ENCODE assay signal across 25 mouse cellular contexts in the genomic region with DNA sequence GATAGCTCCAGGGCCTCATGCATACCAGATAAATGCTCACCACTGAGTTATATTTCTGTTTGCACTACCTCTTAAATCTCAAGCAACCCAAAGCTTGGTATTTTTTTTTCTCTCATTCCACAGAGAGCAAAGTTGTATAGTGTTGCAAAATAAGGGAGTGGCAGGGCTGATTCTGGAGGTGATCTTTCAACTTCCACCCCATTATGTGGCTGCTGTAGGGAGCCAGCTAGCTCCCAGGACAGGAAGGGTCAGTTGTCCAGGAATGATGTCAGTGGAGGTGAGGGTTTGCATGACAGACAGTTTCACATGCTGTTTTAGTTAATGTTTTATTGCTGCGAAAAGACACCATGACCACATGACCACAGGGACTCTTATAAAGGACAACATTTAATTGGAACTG.
"Had no signal": no experiment of that assay in that cellular context is flagged by ENCODE, and none has a peak within 500 bp of the region (broad histone marks: within the 10 kb centered on the region; RNA-seq: fewer than 3 reads in every experiment).

No protein-coding gene starts in this region.

- DNase-seq: gastrocnemius, postnatal 14 days; gastrocnemius, postnatal 36 days; heart, adult 11 months; heart, adult 2 months; heart, postnatal 14 days; heart, postnatal 36 days; kidney, adult 18-20 months; kidney, adult 8-10 months; kidney, postnatal 10 days; kidney, postnatal 25 days; kidney, postnatal 4 days; layer of hippocampus, adult 9-11 months; layer of hippocampus, postnatal 36 days; left cerebral cortex, postnatal 4 days; liver, embryonic 13.5 days had no signal

- H3K4me1 ChIP-seq: heart, embryonic 13.5 days; heart, embryonic 15.5 days; hindbrain, embryonic 13.5 days; hindbrain, embryonic 15.5 days; limb, embryonic 13.5 days; limb, embryonic 15.5 days; liver, embryonic 13.5 days; liver, embryonic 15.5 days had no signal

- H3K4me3 ChIP-seq: heart, adult 2 months; heart, embryonic 13.5 days; heart, embryonic 15.5 days; hindbrain, embryonic 13.5 days; hindbrain, embryonic 15.5 days; limb, embryonic 13.5 days; limb, embryonic 15.5 days; liver, embryonic 13.5 days; liver, embryonic 15.5 days had no signal

- H3K36me3 ChIP-seq: heart, embryonic 13.5 days; heart, embryonic 15.5 days; hindbrain, embryonic 13.5 days; hindbrain, embryonic 15.5 days; limb, embryonic 13.5 days; limb, embryonic 15.5 days; liver, embryonic 13.5 days; liver, embryonic 15.5 days had no signal

- H3K4me2 ChIP-seq: heart, embryonic 11.5 days; heart, embryonic 13.5 days; heart, embryonic 15.5 days; hindbrain, embryonic 13.5 days; hindbrain, embryonic 15.5 days; limb, embryonic 13.5 days; limb, embryonic 15.5 days; liver, embryonic 11.5 days; liver, embryonic 13.5 days; liver, embryonic 15.5 days had no signal

- H3K27me3 ChIP-seq: heart, embryonic 13.5 days; heart, embryonic 15.5 days; hindbrain, embryonic 13.5 days; hindbrain, embryonic 15.5 days; limb, embryonic 13.5 days; limb, embryonic 15.5 days; liver, embryonic 13.5 days; liver, embryonic 15.5 days had no signal

- ATAC-seq: hindbrain, postnatal 0 days had no signal

- H3K27ac ChIP-seq: heart, adult 2 months; heart, embryonic 13.5 days; heart, embryonic 15.5 days; hindbrain, embryonic 13.5 days; hindbrain, embryonic 15.5 days; hindbrain, postnatal 0 days; limb, embryonic 13.5 days; limb, embryonic 15.5 days; liver, embryonic 13.5 days; liver, embryonic 15.5 days had no signal

- H3K9ac ChIP-seq: heart, embryonic 13.5 days; heart, embryonic 15.5 days; hindbrain, embryonic 13.5 days; hindbrain, embryonic 15.5 days; limb, embryonic 13.5 days; limb, embryonic 15.5 days; liver, embryonic 13.5 days; liver, embryonic 15.5 days had no signal

- H3K9me3 ChIP-seq: heart, embryonic 13.5 days; heart, embryonic 15.5 days; hindbrain, embryonic 13.5 days; hindbrain, embryonic 15.5 days; limb, embryonic 13.5 days; limb, embryonic 15.5 days; liver, embryonic 13.5 days; liver, embryonic 15.5 days had no signal
